Mouse (Mus musculus) testis, adult 2 months (tissue): ENCODE results near the gene Lrp1. TPM values are rescaled to one million over a fixed set of nuclear protein-coding genes. Genes with fewer than 3 reads are reported as not detected.

Source experiments
- H3K27ac ChIP-seq: fragments of 200-500 bp; 2 replicates; pipeline ENCODE4 v1.5.1; 2012; ENCODE audit warnings: low read depth, low read length; ENCODE audit not compliant: control insufficient read depth, insufficient read depth
- H3K27me3 ChIP-seq: fragments of 200-500 bp; 2 replicates; pipeline ENCODE4 v1.6.1; 2012; ENCODE audit warnings: mild to moderate bottlenecking, low read length, moderate library complexity; ENCODE audit not compliant: control insufficient read depth, insufficient read depth
- H3K36me3 ChIP-seq: fragments of 200-500 bp; 2 replicates; pipeline ENCODE4 v1.6.1; 2012; ENCODE audit warnings: mild to moderate bottlenecking, low read length; ENCODE audit not compliant: control insufficient read depth, insufficient read depth
- H3K4me1 ChIP-seq: fragments of 200-500 bp; 2 replicates; pipeline ENCODE4 v1.6.1; 2012; ENCODE audit warnings: low read length; ENCODE audit not compliant: control insufficient read depth, insufficient read depth
- H3K4me3 ChIP-seq: fragments of 200-500 bp; 2 replicates; pipeline ENCODE4 v1.5.1; 2012; ENCODE audit warnings: low read depth, mild to moderate bottlenecking, low read length, moderate library complexity, mixed read lengths; ENCODE audit not compliant: control insufficient read depth
- CTCF ChIP-seq: fragments of 200-500 bp; IDR thresholded peaks from 2 replicates; pipeline ENCODE4 v1.5.1; 2012; ENCODE audit warnings: low read depth, mild to moderate bottlenecking, inconsistent platforms, low read length, moderate library complexity; ENCODE audit not compliant: control insufficient read depth, insufficient read depth, insufficient replicate concordance
- POLR2A ChIP-seq: fragments of 200-500 bp; IDR thresholded peaks from 2 replicates; pipeline ENCODE4 v1.6.1; 2012; ENCODE audit warnings: low read depth, mild to moderate bottlenecking, inconsistent platforms, low read length, moderate library complexity; ENCODE audit not compliant: control insufficient read depth
- polyA plus RNA-seq: library from polyadenylated mRNA; depleted of rRNA; stranded (reverse); fragments of >200 nt; gene quantifications from 2 replicates; pipeline ENCODE4 v1.2.3, GENCODE M21; 2012

Gene Lrp1
- polyA plus RNA-seq, 1 experiment, result 20.8 TPM

- no peak overlapping the region for H3K27ac ChIP-seq
- no peaks in the 10 kb centered on the region for H3K36me3 ChIP-seq
These were observed 35.4 kb downstream of the Lrp1 start for GRCm38 (mm10) chr10:127585598-127585997.

GRCm38 (mm10) chr10:127583649-127584048 lies 37.3 kb downstream of the Lrp1 start:
- no peak overlapping the region for H3K4me3 ChIP-seq
- no peaks in the 10 kb centered on the region for H3K36me3 ChIP-seq
- H3K27ac ChIP-seq, result no peak overlapping the region
- TF ChIP-seq POLR2A, result no peak
- TF ChIP-seq CTCF, result no peak
- no peaks in the 10 kb centered on the region for H3K4me1 ChIP-seq
- H3K27me3 ChIP-seq, result no peaks in the 10 kb centered on the region

More at GRCm38 (mm10) chr10:127585598-127585997, 35.4 kb downstream of the Lrp1 start:
- H3K27me3 ChIP-seq, result no peaks in the 10 kb centered on the region
- H3K4me1 ChIP-seq, result no peaks in the 10 kb centered on the region
- no peak for TF ChIP-seq CTCF
- no peak for TF ChIP-seq POLR2A
- no peak overlapping the region for H3K4me3 ChIP-seq

- H3K27me3 ChIP-seq, result no peaks in the 10 kb centered on the region
- no peaks in the 10 kb centered on the region for H3K4me1 ChIP-seq
- no peak overlapping the region for H3K27ac ChIP-seq
- H3K4me3 ChIP-seq, result no peak overlapping the region
- H3K36me3 ChIP-seq, result no peaks in the 10 kb centered on the region
- TF ChIP-seq POLR2A (no peak), CTCF (no peak)
These were observed 39.7 kb downstream of the Lrp1 start for GRCm38 (mm10) chr10:127581291-127581690.

DNA sequence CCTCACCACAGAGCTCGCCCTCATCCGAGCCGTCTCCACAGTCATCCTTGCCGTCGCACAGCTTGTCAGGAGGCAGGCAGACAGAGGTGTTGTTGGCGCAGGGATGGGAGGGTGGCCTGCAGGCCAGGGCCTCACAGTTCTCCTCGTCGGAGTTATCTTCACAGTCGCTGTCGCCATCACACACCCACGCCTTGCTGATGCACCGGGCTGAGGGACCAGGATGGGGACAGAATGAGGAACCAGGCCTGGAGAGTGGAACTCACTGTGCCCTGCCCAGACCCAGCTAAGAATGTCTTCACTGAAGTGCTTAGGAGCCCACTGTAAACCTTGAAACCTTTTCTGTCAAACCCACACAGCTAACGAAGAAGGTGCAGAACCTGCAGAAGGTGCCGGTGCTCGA lies 43.0 kb downstream of the Lrp1 start:
- H3K27ac ChIP-seq, result no peak overlapping the region
- no peaks in the 10 kb centered on the region for H3K27me3 ChIP-seq
- H3K4me3 ChIP-seq, result no peak overlapping the region
- TF ChIP-seq POLR2A (no peak), CTCF (no peak)
- no peaks in the 10 kb centered on the region for H3K4me1 ChIP-seq
- H3K36me3 ChIP-seq, result no peaks in the 10 kb centered on the region

DNA sequence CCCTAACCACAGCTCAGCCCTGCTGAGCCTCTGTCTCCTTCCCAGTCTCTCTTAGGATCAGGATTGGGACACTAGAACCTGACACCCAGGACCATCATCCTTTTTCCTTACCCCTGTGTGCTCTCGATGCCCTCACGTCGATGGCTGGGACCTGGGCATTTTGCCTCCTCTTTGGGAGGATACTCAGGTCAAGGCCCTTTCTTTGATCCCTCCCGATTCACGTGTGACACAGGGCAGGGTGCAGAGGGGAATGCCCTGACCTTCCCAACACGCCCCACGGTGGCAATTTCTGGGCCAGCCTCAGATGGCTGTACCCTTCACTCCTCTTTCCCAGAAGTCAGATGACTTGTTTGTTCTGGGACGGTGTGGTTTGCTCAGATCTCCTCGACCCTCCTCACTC lies 43.8 kb downstream of the Lrp1 start:
- TF ChIP-seq CTCF (no peak), POLR2A (no peak)
- Histone ChIP-seq H3K27ac (no peak overlapping the region), H3K4me1 (no peaks in the 10 kb centered on the region), H3K4me3 (no peak overlapping the region), H3K36me3 (no peaks in the 10 kb centered on the region), H3K27me3 (no peaks in the 10 kb centered on the region)

DNA sequence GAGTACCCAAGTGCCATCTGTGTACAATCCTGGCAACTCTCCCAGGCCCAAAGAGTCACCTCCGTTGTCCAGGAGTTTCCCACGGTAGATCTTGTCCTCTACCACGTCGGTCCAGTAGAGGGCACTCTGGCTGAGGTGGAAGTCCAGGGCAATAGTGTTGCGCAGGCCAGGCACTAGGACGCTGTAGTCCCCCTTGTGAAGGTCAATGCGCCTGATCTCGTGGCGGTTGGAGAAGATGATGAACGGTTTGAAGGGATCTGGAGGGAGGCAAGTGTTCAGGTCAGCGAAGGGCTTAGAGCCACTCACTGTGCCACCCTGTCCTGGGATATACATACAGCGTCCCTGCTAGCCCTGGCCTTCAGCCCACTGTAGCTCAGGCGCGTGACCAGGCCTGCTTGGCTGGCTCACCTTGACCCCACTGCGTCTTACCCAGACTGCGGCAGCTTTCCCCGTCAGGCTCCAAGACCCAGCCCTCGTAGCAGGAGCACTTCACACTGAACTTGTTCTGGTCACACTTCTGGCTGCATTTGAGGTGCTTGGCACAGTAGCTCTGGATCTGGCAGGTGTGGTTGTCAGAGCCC lies 44.5 kb downstream of the Lrp1 start:
- no peak overlapping the region for H3K27ac ChIP-seq
- H3K4me1 ChIP-seq, result no peaks in the 10 kb centered on the region
- H3K27me3 ChIP-seq, result no peaks in the 10 kb centered on the region
- TF ChIP-seq CTCF, result peak; percentile 69; the same call in 1 of the 2 replicates
- TF ChIP-seq POLR2A, result no peak
- no peak overlapping the region for H3K4me3 ChIP-seq
- no peaks in the 10 kb centered on the region for H3K36me3 ChIP-seq

DNA sequence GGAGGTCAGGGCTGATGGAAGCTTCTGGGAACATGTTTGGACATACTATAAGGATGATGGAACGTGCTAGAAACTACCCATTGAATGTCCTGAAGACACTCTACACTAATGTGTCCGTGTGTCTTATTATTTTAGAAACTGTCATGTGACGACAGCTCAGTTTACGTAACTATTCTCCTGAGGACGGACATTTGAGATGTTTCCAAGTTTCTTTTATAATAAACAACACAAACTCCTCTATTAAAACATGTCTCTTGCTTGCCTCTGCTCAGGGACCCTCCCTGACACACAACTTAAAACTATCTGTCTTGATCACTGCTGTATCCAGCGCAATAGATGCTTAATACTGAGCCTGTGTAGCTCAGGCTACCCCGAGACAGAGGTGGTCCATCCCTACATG lies 45.2 kb downstream of the Lrp1 start:
- no peaks in the 10 kb centered on the region for H3K4me1 ChIP-seq
- no peaks in the 10 kb centered on the region for H3K27me3 ChIP-seq
- H3K36me3 ChIP-seq, result no peaks in the 10 kb centered on the region
- H3K27ac ChIP-seq, result no peak overlapping the region
- no peak for TF ChIP-seq POLR2A
- TF ChIP-seq CTCF, result no peak
- H3K4me3 ChIP-seq, result no peak overlapping the region
